Mouse (Mus musculus) olfactory bulb, adult 2 months (tissue): ENCODE data around the gene Mef2b. TPM values are rescaled to one million over a fixed set of nuclear protein-coding genes. Genes with fewer than 3 reads are reported as not detected.

Source experiments
- H3K27ac ChIP-seq: fragments of 200-500 bp; 2 replicates; pipeline ENCODE4 v1.5.1; 2012; ENCODE audit warnings: low read depth, low read length; ENCODE audit not compliant: insufficient read depth
- H3K4me1 ChIP-seq: fragments of 200-500 bp; 2 replicates; pipeline ENCODE4 v1.6.1; 2012; ENCODE audit warnings: low read length; ENCODE audit not compliant: control insufficient read depth, insufficient read depth
- H3K4me3 ChIP-seq: fragments of 200-500 bp; 2 replicates; pipeline ENCODE4 v1.5.1; 2012; ENCODE audit warnings: mild to moderate bottlenecking, low read depth, low read length, moderate library complexity; ENCODE audit not compliant: insufficient read depth
- CTCF ChIP-seq: fragments of 200-500 bp; IDR thresholded peaks from 2 replicates; pipeline ENCODE4 v1.5.1; 2012; ENCODE audit warnings: low read depth, mild to moderate bottlenecking, low read length, moderate library complexity; ENCODE audit not compliant: insufficient read depth
- POLR2A ChIP-seq: fragments of 200-500 bp; IDR thresholded peaks from 2 replicates; pipeline ENCODE4 v1.6.1; 2012; ENCODE audit warnings: mild to moderate bottlenecking, low read depth, low read length, moderate library complexity; ENCODE audit not compliant: insufficient read depth
- WGBS: fragments of 180-500 bp; shearing (Covaris S2); methylation state at CpG from one replicate; pipeline ENCODE4 v1.1.7; 2018; 5-methylcytosine and 5-hydroxymethylcytosine counted together
- polyA plus RNA-seq: library from polyadenylated mRNA; stranded (reverse); fragments of >200 nt; gene quantifications from 2 replicates; pipeline ENCODE4 v1.2.4, GENCODE M21; 2012; ENCODE audit warnings: low replicate concordance; ENCODE audit not compliant: missing spikeins, insufficient read depth, insufficient read length

Gene Mef2b
- polyA plus RNA-seq, 1 experiment = not detected

GRCm38 (mm10) chr8:70170748-70171147 lies 31.2 kb downstream of the Mef2b start:
- peaks cover 22% of the 10 kb centered on the region for H3K4me1 ChIP-seq
- TF ChIP-seq CTCF = no peak
- 81% methylated on average over 3 of the region's 3 CpGs for WGBS
- no peak overlapping the region for H3K4me3 ChIP-seq
- no peak overlapping the region for H3K27ac ChIP-seq

GRCm38 (mm10) chr8:70171240-70171639 lies 31.7 kb downstream of the Mef2b start:
- no peak for TF ChIP-seq CTCF
- no peak for TF ChIP-seq POLR2A
- peaks cover 22% of the 10 kb centered on the region for H3K4me1 ChIP-seq
- 93% methylated on average over 7 of the region's 7 CpGs for WGBS
- no peak overlapping the region for H3K27ac ChIP-seq
- H3K4me3 ChIP-seq = no peak overlapping the region

DNA sequence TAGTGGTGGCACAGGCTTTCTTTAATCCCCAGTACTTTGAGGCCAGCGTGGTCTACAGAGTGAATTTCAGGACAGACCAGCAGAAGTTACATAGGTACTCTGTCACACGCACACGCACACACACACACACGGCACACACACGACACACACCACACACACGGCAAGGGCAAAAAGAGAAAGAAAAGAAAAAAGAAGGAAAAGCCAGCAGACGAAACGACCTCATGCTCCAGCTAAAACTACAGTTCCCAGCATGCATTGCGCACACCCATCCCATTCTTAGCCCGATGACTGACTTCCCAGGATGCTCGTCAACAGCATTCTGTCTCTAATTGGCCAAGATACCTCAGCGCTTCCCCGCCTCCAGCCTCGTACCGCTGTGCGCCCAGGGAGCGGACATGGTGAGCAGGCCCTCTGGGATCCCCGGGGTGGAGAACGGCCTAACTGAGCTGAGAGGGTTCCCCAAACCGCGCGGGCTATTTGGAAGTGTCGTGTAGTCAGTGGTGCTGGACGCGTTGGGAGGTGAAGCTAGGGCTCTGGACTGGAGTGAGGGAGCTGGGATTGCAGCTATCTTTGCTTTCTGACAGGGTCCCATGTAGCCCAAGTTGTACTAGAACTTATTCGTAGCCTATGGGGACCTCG lies 32.7 kb downstream of the Mef2b start, which contains the start of gene Tmem161a:
TSS of gene Tmem161a (plus strand) at position 314 of the 639 bp plus-strand sequence.
- TF ChIP-seq CTCF (no peak), POLR2A (peak; percentile 79)
- under 1% methylated on average over 27 of the region's 27 CpGs for WGBS

GRCm38 (mm10) chr8:70173320-70173719 lies 33.8 kb downstream of the Mef2b start:
- H3K27ac ChIP-seq = peak overlapping the region; percentile 93; the same call in 1 of the 2 replicates
- H3K4me1 ChIP-seq = peaks cover 21% of the 10 kb centered on the region
- TF ChIP-seq CTCF = no peak
- 54% methylated on average over 5 of the region's 5 CpGs for WGBS
- H3K4me3 ChIP-seq = no peak overlapping the region; the same call in 1 of the 2 replicates

More for the DNA sequence above, 32.7 kb downstream of the Mef2b start, which contains the start of gene Tmem161a:
- no peak within 1 kb of the TSS for H3K27ac ChIP-seq
- peak within 1 kb of the TSS; percentile 76 for H3K4me3 ChIP-seq
- peaks cover 19% of the 10 kb centered on the region for H3K4me1 ChIP-seq

GRCm38 (mm10) chr8:70174079-70174478 lies 34.6 kb downstream of the Mef2b start:
- Histone ChIP-seq H3K27ac (peak overlapping the region; percentile 93), H3K4me1 (peaks cover 21% of the 10 kb centered on the region), H3K4me3 (peak overlapping the region; percentile 27)
- 38% methylated on average over 7 of the region's 7 CpGs for WGBS
- TF ChIP-seq POLR2A = no peak
- no peak for TF ChIP-seq CTCF

DNA sequence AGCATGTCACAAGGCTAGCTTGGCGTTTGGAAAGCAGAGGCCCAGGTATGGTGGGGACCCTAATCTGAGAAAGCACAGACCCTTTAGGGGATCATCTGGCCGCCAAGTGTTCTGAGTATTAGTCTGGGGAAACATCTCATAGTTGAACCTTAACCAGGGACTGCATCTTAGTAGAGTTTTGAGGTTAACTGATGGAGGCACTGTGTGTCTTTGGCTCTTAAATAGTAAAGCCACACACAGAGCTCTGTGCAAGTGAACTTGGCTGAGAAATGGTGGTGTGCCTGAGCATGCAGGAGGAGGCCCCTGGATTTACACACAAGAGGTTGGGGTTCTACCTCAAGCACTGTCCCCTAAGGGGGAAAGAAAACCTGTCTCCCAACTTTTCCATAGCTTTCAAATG lies 38.7 kb downstream of the Mef2b start:
- no peak for TF ChIP-seq CTCF
- no peak for TF ChIP-seq POLR2A
- H3K4me3 ChIP-seq = no peak overlapping the region
- WGBS = 93% methylated on average over 2 of the region's 2 CpGs
- H3K4me1 ChIP-seq = peaks cover 20% of the 10 kb centered on the region
- no peak overlapping the region for H3K27ac ChIP-seq

- H3K27ac ChIP-seq = no peak overlapping the region
- WGBS = 90% methylated on average over 4 of the region's 4 CpGs
- peaks cover 15% of the 10 kb centered on the region for H3K4me1 ChIP-seq
- TF ChIP-seq CTCF (no peak), POLR2A (no peak)
- H3K4me3 ChIP-seq = no peak overlapping the region
Measured at GRCm38 (mm10) chr8:70179082-70179481, 39.6 kb downstream of the Mef2b start.

DNA sequence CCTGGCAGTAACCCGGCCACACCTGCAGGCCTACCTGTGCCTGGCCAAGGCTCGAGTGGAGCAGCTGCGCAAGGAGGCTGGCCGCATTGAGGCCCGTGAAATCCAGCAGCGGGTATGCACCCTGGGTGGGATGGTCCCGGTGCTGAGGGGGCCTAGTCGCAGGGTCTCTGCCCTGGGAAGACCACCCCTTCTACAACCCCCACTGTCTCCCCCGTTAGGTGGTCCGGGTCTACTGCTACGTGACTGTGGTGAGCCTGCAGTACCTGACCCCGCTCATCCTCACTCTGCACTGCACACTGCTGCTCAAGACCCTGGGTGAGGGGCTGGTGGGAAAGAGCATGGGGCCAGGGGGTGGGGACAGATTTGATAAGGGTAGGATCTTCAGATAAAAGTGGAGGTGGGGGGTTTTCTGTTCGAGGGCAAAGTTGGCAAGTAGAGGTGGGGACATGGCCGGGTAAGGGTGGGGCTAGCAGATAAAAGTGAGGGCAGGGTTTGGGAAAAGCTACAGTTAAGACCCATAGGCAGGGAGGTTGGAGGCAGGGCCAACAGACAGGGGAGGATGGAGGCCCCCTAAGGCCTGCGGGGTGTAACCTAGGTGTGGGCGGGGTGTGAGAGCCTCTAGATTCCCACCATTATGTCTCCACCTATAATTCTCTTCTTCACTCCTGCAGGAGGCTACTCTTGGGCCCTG lies 41.8 kb downstream of the Mef2b start:
- WGBS = 89% methylated on average over 16 of the region's 16 CpGs
- H3K27ac ChIP-seq = no peak overlapping the region
- TF ChIP-seq CTCF = no peak
- TF ChIP-seq POLR2A = no peak
- H3K4me1 ChIP-seq = peaks cover 8% of the 10 kb centered on the region; the same call in 1 of the 2 replicates
- no peak overlapping the region for H3K4me3 ChIP-seq

GRCm38 (mm10) chr8:70181903-70182252 lies 42.4 kb downstream of the Mef2b start:
- Histone ChIP-seq H3K27ac (no peak overlapping the region), H3K4me3 (no peak overlapping the region), H3K4me1 (peaks cover 5% of the 10 kb centered on the region; the same call in 1 of the 2 replicates)
- TF ChIP-seq CTCF (no peak), POLR2A (no peak)
- 69% methylated on average over 2 of the region's 2 CpGs for WGBS
